ENCODE assay signal across 17 mouse cellular contexts in genomic region chr5:110104616-110105380, GRCm38 (mm10). TPM values are rescaled to one million over a fixed set of nuclear protein-coding genes. Genes with fewer than 3 reads are reported as not detected.
DNase-seq lines count a peak whose midpoint lies in the region; ATAC-seq and TF ChIP-seq lines count a peak whose summit lies in the region.
"Had no signal": no experiment of that assay in that cellular context is flagged by ENCODE, and none has a peak within 500 bp of the region (broad histone marks: within the 10 kb centered on the region; RNA-seq: fewer than 3 reads in every experiment).

No protein-coding gene starts in this region.

- WGBS in forebrain, embryonic 10.5 days = 96% methylated on average over 36 of the region's 36 CpGs
- WGBS in forebrain, embryonic 13.5 days = 95% methylated on average over 36 of the region's 36 CpGs

- TF ChIP-seq CTCF in G1E (IDR thresholded peaks at IDR 0.05; ENCODE audit: low read depth, low read length) = no peak
- no peak for TF ChIP-seq CTCF in cortical plate, adult 2 months (IDR thresholded peaks at IDR 0.05; ENCODE audit: extremely low read depth, insufficient read depth, low read length)

- peak; percentile 14; the same call in 1 of the 2 replicates for TF ChIP-seq POLR2A in cortical plate, adult 2 months (IDR thresholded peaks at IDR 0.05; ENCODE audit: extremely low read depth, insufficient read depth, low read length)

- peaks cover 18% of the 10 kb centered on the region for H3K27me3 ChIP-seq in forebrain, embryonic 10.5 days (ENCODE audit: poor library complexity, severe bottlenecking)
- H3K27me3 ChIP-seq in forebrain, embryonic 13.5 days = peaks cover 11% of the 10 kb centered on the region; the same call in 1 of the 2 replicates
- peaks cover 4% of the 10 kb centered on the region; the same call in 1 of the 2 replicates for H3K27me3 ChIP-seq in G1E (ENCODE audit: insufficient read depth, low read length)

- no peak for DNase-seq in forebrain, embryonic 10.5 days (ENCODE audit: extremely low spot score, low spot score)
- peak; percentile 36 to 54 for DNase-seq in right cerebral cortex, postnatal 10 days (ENCODE audit: low spot score in 2 of 2)
- no peak for DNase-seq in right cerebral cortex, adult 18-20 months
- no peak for DNase-seq in G1E (ENCODE audit: low spot score)
- no peak for DNase-seq in heart, adult 18-20 months
- no peak for DNase-seq in urinary bladder, postnatal 36 days (ENCODE audit: low spot score in 2 of 2)
- DNase-seq: lung, postnatal 14 days; thymus, adult 18-20 months had no signal

- peaks cover 6% of the 10 kb centered on the region; the same call in 1 of the 2 replicates for H3K9me3 ChIP-seq in forebrain, embryonic 10.5 days
- H3K9me3 ChIP-seq in forebrain, embryonic 13.5 days (replicated peaks) = no peaks in the 10 kb centered on the region
- peaks cover 53% of the 10 kb centered on the region for H3K9me3 ChIP-seq in G1E (replicated peaks)
- H3K9me3 ChIP-seq: midbrain, embryonic 13.5 days had no signal

- H3K27ac ChIP-seq in forebrain, embryonic 10.5 days = no peak overlapping the region
- H3K27ac ChIP-seq in forebrain, embryonic 13.5 days = no peak overlapping the region
- H3K27ac ChIP-seq in cortical plate, adult 2 months (ENCODE audit: insufficient read depth, low read length) = no peak overlapping the region
- H3K27ac ChIP-seq: kidney, postnatal 0 days; liver, embryonic 14.5 days; midbrain, embryonic 13.5 days had no signal

- ATAC-seq in forebrain, embryonic 13.5 days = no peak
- ATAC-seq in G1E (ENCODE audit: extremely low read depth, insufficient number of reproducible peaks, low FRiP score, poor library complexity, severe bottlenecking) = no peak
- ATAC-seq: inflammation-experienced regulatory T-cells, adult 6 months; midbrain, embryonic 13.5 days had no signal

- 0 out of 2 replicates have a peak overlapping the region, but pooled peaks have one; percentile 5 for H3K4me3 ChIP-seq in forebrain, embryonic 10.5 days
- H3K4me3 ChIP-seq in forebrain, embryonic 13.5 days = no peak overlapping the region
- peak overlapping the region; percentile 21; the same call in 1 of the 2 replicates for H3K4me3 ChIP-seq in G1E (ENCODE audit: low read depth, low read length)
- H3K4me3 ChIP-seq in cortical plate, adult 2 months (ENCODE audit: insufficient read depth, low read length) = no peak overlapping the region
- H3K4me3 ChIP-seq: midbrain, embryonic 13.5 days had no signal

- H3K4me2 ChIP-seq in forebrain, embryonic 13.5 days = no peak overlapping the region
- H3K4me2 ChIP-seq: midbrain, embryonic 13.5 days had no signal

- no peak overlapping the region for H3K9ac ChIP-seq in forebrain, embryonic 13.5 days
- H3K9ac ChIP-seq: liver, embryonic 14.5 days; midbrain, embryonic 13.5 days had no signal

- peaks cover 41% of the 10 kb centered on the region for H3K4me1 ChIP-seq in forebrain, embryonic 10.5 days
- peaks cover 32% of the 10 kb centered on the region for H3K4me1 ChIP-seq in forebrain, embryonic 13.5 days
- peaks cover 55% of the 10 kb centered on the region for H3K4me1 ChIP-seq in G1E (ENCODE audit: insufficient read depth, low read depth, low read length)
- no peaks in the 10 kb centered on the region for H3K4me1 ChIP-seq in cortical plate, adult 2 months (ENCODE audit: control insufficient read depth, insufficient read depth, low read length)

- peaks cover 49% of the 10 kb centered on the region for H3K36me3 ChIP-seq in forebrain, embryonic 10.5 days (replicated peaks)
- H3K36me3 ChIP-seq in forebrain, embryonic 13.5 days (ENCODE audit: poor library complexity, severe bottlenecking) = peaks cover 44% of the 10 kb centered on the region
- H3K36me3 ChIP-seq in G1E (replicated peaks) = peaks cover 56% of the 10 kb centered on the region

RNA-seq across cellular contexts. Expression of gene Gtpbp6, which starts 3.2 kb away (rescaled TPM):
- polyA plus RNA-seq in forebrain, embryonic 10.5 days (2016; fragmentation: Nextera tagmentation; extraction: Ambion mirVana) = 32.8 and 32.9 TPM in 2 replicates
- 39.1 and 45.2 TPM in 2 replicates for polyA plus RNA-seq in forebrain, embryonic 13.5 days (2015; fragmentation: Nextera tagmentation; extraction: Ambion mirVana)
- total RNA-seq in G1E (2014; fragmentation: Nextera tagmentation) (16.6 and 17.0 TPM in 2 replicates), G1E (2017) (17.5 and 17.8 TPM in 2 replicates)
- 35.6 and 40.9 TPM in 2 replicates for polyA plus RNA-seq in G1E (2012)
- polyA plus RNA-seq in cortical plate, adult 2 months (2012; rRNA removed) = 155 and 164 TPM in 2 replicates
- total RNA-seq in heart, adult 18-20 months (2021) = 10 to 100 TPM; 24.8 to 31.3 TPM

RNA-seq across cellular contexts. Expression of gene Plcxd1, which starts 5.0 kb away (rescaled TPM):
- 1.3 and 1.5 TPM in 2 replicates for polyA plus RNA-seq in forebrain, embryonic 10.5 days (2016; fragmentation: Nextera tagmentation; extraction: Ambion mirVana)
- 1.6 and 1.8 TPM in 2 replicates for polyA plus RNA-seq in forebrain, embryonic 13.5 days (2015; fragmentation: Nextera tagmentation; extraction: Ambion mirVana)
- not detected in 2 replicates for total RNA-seq in G1E (2014; fragmentation: Nextera tagmentation)
- total RNA-seq in G1E (2017) = 0.06 and 0.11 TPM in 2 replicates
- polyA plus RNA-seq in G1E (2012) = not detected in 2 replicates
- 18.6 and 20.3 TPM in 2 replicates for polyA plus RNA-seq in cortical plate, adult 2 months (2012; rRNA removed)
- total RNA-seq in heart, adult 18-20 months (2021) = not detected
- total RNA-seq: gastrocnemius, adult 18-20 months; heart, postnatal 25 days had no signal

RNA-seq across cellular contexts. Expression of gene Zfp605, which starts 5.1 kb away (rescaled TPM):
- 7.0 and 7.4 TPM in 2 replicates for polyA plus RNA-seq in forebrain, embryonic 10.5 days (2016; fragmentation: Nextera tagmentation; extraction: Ambion mirVana)
- polyA plus RNA-seq in forebrain, embryonic 13.5 days (2015; fragmentation: Nextera tagmentation; extraction: Ambion mirVana) = 15.5 TPM in 2 replicates
- total RNA-seq in G1E (2014; fragmentation: Nextera tagmentation) (10.4 and 12.1 TPM in 2 replicates), G1E (2017) (7.3 and 8.2 TPM in 2 replicates)
- 0.24 and 0.40 TPM in 2 replicates for polyA plus RNA-seq in G1E (2012)
- polyA plus RNA-seq in cortical plate, adult 2 months (2012; rRNA removed) = 6.8 and 6.9 TPM in 2 replicates
- 1 to 10 TPM; 3.6 to 4.0 TPM for total RNA-seq in heart, adult 18-20 months (2021)

RNA-seq across cellular contexts. Expression of gene Gm35315, which starts 10.6 kb away (rescaled TPM):
- polyA plus RNA-seq in forebrain, embryonic 10.5 days (2016; fragmentation: Nextera tagmentation; extraction: Ambion mirVana) = 3.5 and 3.8 TPM in 2 replicates
- polyA plus RNA-seq in forebrain, embryonic 13.5 days (2015; fragmentation: Nextera tagmentation; extraction: Ambion mirVana) = 0.88 and 1.1 TPM in 2 replicates
- total RNA-seq in G1E (2014; fragmentation: Nextera tagmentation) (5.4 and 7.4 TPM in 2 replicates), G1E (2017) (3.8 TPM in 2 replicates)
- 0.09 and 0.10 TPM in 2 replicates for polyA plus RNA-seq in G1E (2012)
- 0.77 and 0.93 TPM in 2 replicates for polyA plus RNA-seq in cortical plate, adult 2 months (2012; rRNA removed)
- not detected for total RNA-seq in heart, adult 18-20 months (2021)
- total RNA-seq: heart, adult 8-10 months; heart, postnatal 25 days had no signal

RNA-seq across cellular contexts. Expression of gene Chfr, which starts 30.8 kb away (rescaled TPM):
- polyA plus RNA-seq in forebrain, embryonic 10.5 days (2016; fragmentation: Nextera tagmentation; extraction: Ambion mirVana) = 44.7 and 46.0 TPM in 2 replicates
- polyA plus RNA-seq in forebrain, embryonic 13.5 days (2015; fragmentation: Nextera tagmentation; extraction: Ambion mirVana) = 85.5 and 88.9 TPM in 2 replicates
- total RNA-seq in G1E (2014; fragmentation: Nextera tagmentation) (82.8 and 93.5 TPM in 2 replicates), G1E (2017) (65.3 and 79.8 TPM in 2 replicates)
- polyA plus RNA-seq in G1E (2012) = 37.1 and 49.0 TPM in 2 replicates
- 76.7 and 93.4 TPM in 2 replicates for polyA plus RNA-seq in cortical plate, adult 2 months (2012; rRNA removed)
- total RNA-seq in heart, adult 18-20 months (2021) = 10 to 100 TPM; 11.3 to 11.9 TPM

Comparison
In these comparisons a context has a peak if more than half of its experiments do, and no peak if none do; other contexts are left out.
1. DNase-seq: peak in right cerebral cortex, postnatal 10 days (2 of 2); none in forebrain, embryonic 10.5 days (single experiment), right cerebral cortex, adult 18-20 months (single experiment), G1E (single experiment), heart, adult 18-20 months (0 of 2) and urinary bladder, postnatal 36 days (0 of 2).
2. H3K4me3 ChIP-seq: peak in forebrain, embryonic 10.5 days (single experiment) and G1E (single experiment); none in forebrain, embryonic 13.5 days (single experiment) and cortical plate, adult 2 months (single experiment).